Mouse (Mus musculus): ENCODE results near the gene Sgms1.

DNA sequence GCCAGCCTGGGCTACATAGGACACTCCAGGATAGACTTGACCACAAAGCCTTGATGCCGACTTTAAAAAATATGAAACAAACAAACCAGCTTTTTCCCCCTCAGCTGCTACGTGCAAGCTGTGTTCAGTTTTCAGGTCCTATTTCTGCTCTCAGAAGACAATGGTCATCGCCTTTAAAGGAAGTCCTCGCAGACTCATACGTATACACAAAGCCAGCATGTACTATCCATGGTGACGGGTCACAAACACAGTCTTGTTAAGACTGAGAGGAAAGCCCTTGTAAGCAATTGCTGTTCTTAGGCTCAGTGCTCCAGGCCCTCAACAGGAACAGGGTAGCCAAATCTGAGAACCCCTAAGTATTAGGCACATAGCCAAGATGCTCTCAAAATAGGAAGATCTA is 110.1 kb downstream of the Sgms1 start:
- TF ChIP-seq GATA1 (IDR thresholded peaks at IDR 0.05; ENCODE audit: borderline replicate concordance, low read length) (no peak), FLI1 (IDR thresholded peaks at IDR 0.05; ENCODE audit: low read length) (no peak)
